Mouse (Mus musculus) cerebellum, adult 2 months (tissue): ENCODE measurements at regions not wholly inside any gene's neighbourhood (a gene's known extent, or its start where the extent isn't known, plus 50 kb on each side); places are given as distances from the start of the nearest gene placed in this dataset.

Source experiments
- DNase-seq, 2 experiments: peaks; one replicate each; pipeline ENCODE4 v3.0.0; 2021
- H3K27ac ChIP-seq: fragments of 200-500 bp; 2 replicates; pipeline ENCODE4 v1.5.1; 2012; ENCODE audit warnings: low read length, control low read depth, inconsistent platforms; ENCODE audit not compliant: insufficient read depth
- H3K27me3 ChIP-seq: fragments of 200-500 bp; 2 replicates; pipeline ENCODE4 v1.6.1; 2012; ENCODE audit warnings: inconsistent platforms, mild to moderate bottlenecking, low read length, moderate library complexity; ENCODE audit not compliant: control insufficient read depth, insufficient read depth
- H3K4me1 ChIP-seq: fragments of 200-500 bp; 2 replicates; pipeline ENCODE4 v1.6.1; 2011; ENCODE audit warnings: low read length; ENCODE audit not compliant: control insufficient read depth, insufficient read depth
- H3K4me3 ChIP-seq: fragments of 200-500 bp; replicated peaks from 2 replicates; pipeline ENCODE3; 2011; ENCODE audit warnings: mild to moderate bottlenecking, low read depth, low read length, control low read depth; ENCODE audit not compliant: insufficient read depth
- CTCF ChIP-seq: fragments of 200-500 bp; IDR thresholded peaks from 2 replicates; pipeline ENCODE4 v1.5.1; 2011; ENCODE audit warnings: low read depth, mild to moderate bottlenecking, control low read depth, low read length, moderate library complexity, borderline replicate concordance; ENCODE audit not compliant: insufficient read depth
- POLR2A ChIP-seq: fragments of 200-500 bp; IDR thresholded peaks from 2 replicates; pipeline ENCODE4 v1.6.1; 2011; ENCODE audit warnings: low read length, control low read depth, borderline replicate concordance; ENCODE audit not compliant: insufficient read depth
- WGBS: fragments of 180-500 bp; shearing (Covaris S2); methylation state at CpG from one replicate; pipeline ENCODE4 v1.1.7; 2018; 5-methylcytosine and 5-hydroxymethylcytosine counted together

DNA sequence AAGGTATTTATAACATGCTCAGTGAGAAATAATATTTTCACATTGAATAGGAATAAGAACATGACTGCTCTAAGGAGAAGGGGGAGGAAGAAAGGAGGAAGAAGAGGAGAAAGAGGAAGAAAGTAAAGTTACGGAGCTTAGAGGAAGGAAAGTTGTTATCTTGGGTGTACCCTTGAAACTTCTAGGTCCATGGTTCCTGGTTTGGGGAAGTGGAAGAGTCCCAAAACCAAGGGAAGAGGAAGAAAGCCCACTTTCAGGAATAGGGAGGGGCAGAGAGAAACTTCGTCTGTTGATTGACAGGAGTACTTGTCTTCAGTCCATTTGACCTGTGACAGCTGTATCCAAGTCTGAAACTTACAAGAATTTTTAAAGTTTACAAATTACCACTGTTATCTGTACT, 134.6 kb upstream of the Ednrb start:
- Histone ChIP-seq H3K4me3 (no peak overlapping the region), H3K27ac (no peak overlapping the region), H3K4me1 (no peaks in the 10 kb centered on the region), H3K27me3 (no peaks in the 10 kb centered on the region)
- no peak for TF ChIP-seq POLR2A
- no peak for TF ChIP-seq CTCF
- no peak for DNase-seq
- 81% methylated on average over 2 of the region's 2 CpGs for WGBS

DNA sequence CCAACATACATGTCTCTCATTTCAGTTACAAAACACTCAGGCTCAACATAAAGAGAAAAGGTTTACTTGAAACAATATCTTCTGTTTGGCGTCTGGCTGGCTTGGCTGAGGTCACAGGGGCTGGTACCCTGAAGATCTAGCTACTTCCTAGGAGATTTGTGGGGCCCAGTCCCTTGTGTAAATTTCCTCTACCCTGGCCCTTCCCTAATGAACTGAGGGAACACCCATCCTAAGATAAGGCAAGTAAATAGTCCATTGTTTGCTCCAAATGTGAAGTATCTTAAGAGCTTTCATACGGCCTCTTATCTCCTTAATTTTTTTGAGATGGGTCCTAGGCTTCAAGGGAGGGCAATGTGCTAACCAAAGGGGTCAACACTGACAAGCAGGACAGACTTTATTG, 133.6 kb upstream of the Ednrb start:
- DNase-seq: no peak
- no peaks in the 10 kb centered on the region for H3K4me1 ChIP-seq
- 71% methylated on average over 2 of the region's 2 CpGs for WGBS
- H3K4me3 ChIP-seq: no peak overlapping the region
- H3K27ac ChIP-seq: no peak overlapping the region
- no peaks in the 10 kb centered on the region for H3K27me3 ChIP-seq
- TF ChIP-seq CTCF (no peak), POLR2A (no peak)

DNA sequence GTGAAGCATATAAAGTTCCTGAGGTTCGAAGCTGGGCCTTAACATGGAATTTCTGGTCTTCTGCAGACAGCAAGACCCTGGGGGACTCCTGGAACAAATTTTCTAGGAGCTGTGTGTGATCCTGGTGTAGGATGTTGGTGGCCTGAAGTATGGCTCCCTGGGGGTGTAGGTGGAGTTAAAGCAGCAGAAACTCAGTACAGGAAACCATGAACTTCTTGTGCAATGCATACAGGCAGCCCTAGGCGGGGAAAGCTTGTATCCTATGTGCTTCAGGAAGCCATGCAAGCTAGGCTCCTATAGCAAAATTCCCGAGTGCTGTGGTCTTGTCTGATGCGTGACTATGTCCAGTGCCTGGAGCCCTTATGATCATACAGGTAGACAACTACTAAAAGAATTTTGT, 129.8 kb upstream of the Ednrb start:
- 82% methylated on average over 4 of the region's 4 CpGs for WGBS
- no peak for DNase-seq
- Histone ChIP-seq H3K27ac (no peak overlapping the region), H3K27me3 (no peaks in the 10 kb centered on the region), H3K4me1 (no peaks in the 10 kb centered on the region), H3K4me3 (no peak overlapping the region)
- TF ChIP-seq CTCF (no peak), POLR2A (no peak)

DNA sequence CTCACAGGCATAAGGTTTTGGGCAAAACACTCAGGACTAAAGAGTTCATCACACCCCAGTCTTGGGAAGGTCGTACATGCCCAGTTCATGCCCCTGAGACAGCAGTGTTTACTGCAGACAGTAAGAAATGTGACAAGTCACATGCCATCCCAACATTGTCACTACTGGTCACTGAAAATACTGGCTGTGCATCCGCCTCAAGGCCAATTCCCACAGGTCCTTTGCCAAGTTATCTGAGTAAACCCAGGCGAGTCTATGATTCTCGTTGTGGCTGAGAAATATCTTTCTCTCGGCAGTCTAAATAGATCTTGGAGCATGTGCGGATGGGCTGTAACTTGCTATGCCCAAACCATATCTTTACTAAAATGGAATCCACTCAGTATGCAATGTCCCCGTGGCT, 128.9 kb upstream of the Ednrb start:
- Histone ChIP-seq H3K4me1 (no peaks in the 10 kb centered on the region), H3K27me3 (no peaks in the 10 kb centered on the region), H3K4me3 (no peak overlapping the region), H3K27ac (no peak overlapping the region)
- DNase-seq: no peak
- WGBS: 68% methylated on average over 7 of the region's 7 CpGs
- TF ChIP-seq POLR2A (no peak), CTCF (no peak)

DNA sequence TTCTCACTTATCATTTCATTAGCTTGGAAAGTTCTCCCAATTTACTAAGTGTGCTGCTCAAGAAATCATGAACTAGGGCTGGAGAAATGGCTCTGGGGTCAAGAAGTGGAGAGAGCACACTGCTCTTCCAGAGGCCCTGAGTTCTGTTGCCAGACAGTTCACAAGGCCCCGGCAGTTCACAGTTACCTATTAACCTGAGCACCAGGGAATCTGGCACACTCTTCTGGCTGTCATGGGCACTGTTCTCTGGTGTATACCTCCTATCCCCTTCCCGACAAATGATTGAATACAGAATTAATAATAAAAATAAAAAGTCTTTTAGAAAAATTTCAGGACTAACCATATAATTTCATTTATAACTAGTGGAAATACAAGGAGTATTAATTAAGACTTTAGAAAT, 125.1 kb upstream of the Ednrb start:
- no peak for TF ChIP-seq CTCF
- TF ChIP-seq POLR2A: no peak
- DNase-seq: no peak
- H3K27me3 ChIP-seq: no peaks in the 10 kb centered on the region
- WGBS: 34% methylated on average over 2 of the region's 2 CpGs
- no peak overlapping the region for H3K4me3 ChIP-seq
- no peak overlapping the region for H3K27ac ChIP-seq
- no peaks in the 10 kb centered on the region for H3K4me1 ChIP-seq

DNA sequence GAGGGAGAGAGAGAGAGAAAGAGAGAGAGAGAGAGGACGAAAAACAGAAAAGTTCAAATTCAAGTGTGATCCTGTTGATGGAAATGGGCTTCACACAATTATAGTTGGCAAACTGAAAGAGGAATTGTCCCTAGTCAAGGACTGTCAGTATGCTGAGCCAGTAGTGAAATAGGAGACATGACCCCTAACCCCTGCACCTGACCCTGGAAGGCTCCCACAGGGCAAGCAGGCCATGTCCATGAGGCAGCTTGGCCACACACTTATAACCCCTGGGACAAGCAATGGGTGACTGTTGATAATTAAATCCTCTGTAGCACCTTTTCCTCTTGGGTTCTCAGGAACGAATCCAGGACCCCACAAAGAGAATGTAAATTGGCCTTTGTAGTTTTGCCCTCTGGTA, 122.1 kb upstream of the Ednrb start:
- DNase-seq: no peak
- Histone ChIP-seq H3K4me1 (no peaks in the 10 kb centered on the region), H3K27ac (no peak overlapping the region), H3K4me3 (no peak overlapping the region), H3K27me3 (no peaks in the 10 kb centered on the region)
- WGBS: 49% methylated on average over 2 of the region's 2 CpGs
- TF ChIP-seq POLR2A: no peak
- no peak for TF ChIP-seq CTCF

DNA sequence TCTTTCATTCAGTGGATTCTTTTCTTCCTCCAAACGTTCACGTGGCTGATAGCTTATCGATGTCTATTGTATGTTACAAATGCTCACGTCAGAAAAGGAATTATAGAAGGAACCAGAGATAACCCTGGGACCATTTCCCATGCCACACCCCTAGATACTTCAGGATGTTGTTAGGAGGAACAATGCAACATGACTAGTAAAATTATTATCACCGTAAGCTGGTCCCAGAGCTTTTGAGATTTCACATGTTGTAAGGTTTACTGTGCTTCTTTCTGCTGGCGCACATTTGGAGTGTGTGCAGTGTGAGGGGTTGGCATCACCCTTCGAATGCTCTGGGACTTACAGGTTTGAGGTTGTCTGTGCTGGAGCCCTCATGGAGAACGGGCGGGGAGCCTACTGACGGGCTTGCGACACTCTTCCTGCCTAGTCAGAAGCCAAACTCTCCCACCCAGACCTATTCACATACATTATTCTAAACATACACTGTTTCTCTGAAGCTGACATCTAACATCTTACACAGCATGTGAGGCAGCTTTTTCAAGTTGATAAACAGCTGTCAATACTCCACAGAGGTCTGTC, 118.2 kb upstream of the Ednrb start:
- no peak for TF ChIP-seq POLR2A
- no peak for TF ChIP-seq CTCF
- 82% methylated on average over 11 of the region's 11 CpGs for WGBS
- Histone ChIP-seq H3K27ac (no peak overlapping the region), H3K4me1 (no peaks in the 10 kb centered on the region), H3K27me3 (no peaks in the 10 kb centered on the region), H3K4me3 (no peak overlapping the region)
- DNase-seq: no peak

DNA sequence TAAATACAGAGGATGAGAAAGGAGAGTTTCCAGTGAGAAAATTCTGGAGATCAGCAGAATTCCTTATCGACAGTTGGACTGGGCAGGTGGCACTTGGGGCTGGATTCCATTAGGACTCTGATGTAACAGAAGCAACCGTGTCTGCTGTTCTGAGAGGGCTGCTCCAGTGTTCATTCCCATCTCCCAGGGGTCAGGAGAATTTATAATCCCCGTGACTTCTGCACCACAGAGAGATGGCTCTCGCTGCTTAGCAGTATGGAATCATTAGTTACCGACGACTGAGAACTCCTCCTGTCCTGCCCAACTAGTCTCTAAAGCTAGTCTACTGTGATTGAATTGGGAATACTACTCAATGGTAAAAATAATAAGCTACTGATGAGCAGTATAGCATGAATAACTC, 107.7 kb upstream of the Ednrb start:
- WGBS: 57% methylated on average over 6 of the region's 6 CpGs
- TF ChIP-seq CTCF (no peak), POLR2A (no peak)

DNA sequence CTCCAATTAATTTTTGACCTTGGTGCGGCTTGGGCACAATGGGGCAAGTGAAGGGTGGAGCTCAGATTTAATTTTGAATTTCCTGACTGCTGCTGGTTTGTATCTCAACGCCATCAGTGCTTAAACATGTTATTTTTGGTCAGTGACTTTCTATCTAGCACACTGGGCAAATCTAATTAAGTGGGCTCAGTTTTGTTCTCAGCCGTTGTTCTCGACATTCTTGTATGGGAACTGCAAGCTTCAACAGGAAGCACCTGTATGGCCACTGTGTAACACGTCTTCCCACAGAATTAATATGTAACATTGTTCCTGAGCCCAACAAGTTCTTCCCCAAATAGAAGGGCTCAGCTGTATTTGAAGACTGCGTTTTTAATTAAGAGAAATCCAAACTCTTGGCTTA, 105.7 kb upstream of the Ednrb start:
- H3K27ac ChIP-seq: no peak overlapping the region
- no peak overlapping the region for H3K4me3 ChIP-seq
- H3K27me3 ChIP-seq: no peaks in the 10 kb centered on the region
- DNase-seq: no peak
- 68% methylated on average over 6 of the region's 6 CpGs for WGBS
- no peak for TF ChIP-seq POLR2A
- TF ChIP-seq CTCF: no peak
- no peaks in the 10 kb centered on the region for H3K4me1 ChIP-seq

More for the DNA sequence above, 107.7 kb upstream of the Ednrb start:
- Histone ChIP-seq H3K4me3 (no peak overlapping the region), H3K4me1 (no peaks in the 10 kb centered on the region), H3K27me3 (no peaks in the 10 kb centered on the region), H3K27ac (no peak overlapping the region)
- DNase-seq: no peak
